Mouse (Mus musculus) stomach, embryonic 14.5 days (tissue): ENCODE measurements around the gene Fbf1. TPM values are rescaled to one million over a fixed set of nuclear protein-coding genes. Genes with fewer than 3 reads are reported as not detected.

Experiments
- ATAC-seq: fragments of 200-750 bp; cut with Nextera tagmentation; 2 replicates; pipeline ENCODE4 v1.8.0; 2017; ENCODE audit warnings: low read depth, moderate TSS enrichment; ENCODE audit not compliant: insufficient number of reproducible peaks, insufficient read depth, low FRiP score
- H3K27ac ChIP-seq: fragments of 300-500 bp; sonication (generic); 2 replicates; pipeline ENCODE4 v1.5.1; 2014; ENCODE audit warnings: mild to moderate bottlenecking, low read length, moderate library complexity, mixed read lengths
- H3K27me3 ChIP-seq: fragments of 300-500 bp; sonication (generic); 2 replicates; pipeline ENCODE4 v1.6.1; 2014; ENCODE audit warnings: low read length, control low read depth, mixed read lengths; ENCODE audit not compliant: control insufficient read depth, insufficient read depth
- H3K36me3 ChIP-seq: fragments of 300-500 bp; sonication (generic); 2 replicates; pipeline ENCODE4 v1.6.1; 2014; ENCODE audit warnings: mild to moderate bottlenecking, control low read depth, low read length, moderate library complexity, mixed read lengths; ENCODE audit not compliant: control insufficient read depth, insufficient read depth
- H3K4me1 ChIP-seq: fragments of 300-500 bp; sonication (generic); 2 replicates; pipeline ENCODE4 v1.6.1; 2014; ENCODE audit warnings: low read length, control low read depth, mixed read lengths; ENCODE audit not compliant: control insufficient read depth, insufficient read depth
- H3K4me2 ChIP-seq: fragments of 300-500 bp; sonication (generic); replicated peaks from 2 replicates; pipeline ENCODE4 v1.6.1; 2014; ENCODE audit warnings: low read depth, low read length, control low read depth
- H3K4me3 ChIP-seq: fragments of 300-500 bp; sonication (generic); 2 replicates; pipeline ENCODE4 v1.5.1; 2014; ENCODE audit warnings: low read depth, low read length, control low read depth
- H3K9ac ChIP-seq: fragments of 300-500 bp; sonication (generic); replicated peaks from 2 replicates; pipeline ENCODE4 v1.6.1; 2014; ENCODE audit warnings: low read depth, mild to moderate bottlenecking, control low read depth, low read length, moderate library complexity, mixed read lengths
- H3K9me3 ChIP-seq: fragments of 300-500 bp; sonication (generic); 2 replicates; pipeline ENCODE4 v1.6.1; 2016; ENCODE audit warnings: low read depth, low read length, control low read depth; ENCODE audit not compliant: control insufficient read depth
- WGBS: fragments of 180-500 bp; shearing (Covaris S2); extraction: QIAGEN DNeasy Blood & Tissue Kit; methylation state at CpG from one replicate; pipeline ENCODE4 v1.1.7; 2014; 5-methylcytosine and 5-hydroxymethylcytosine counted together
- polyA plus RNA-seq: library from polyadenylated mRNA; unstranded; fragments of >200 nt; fragmentation: Nextera tagmentation; extraction: Ambion mirVana; gene quantifications from 2 replicates; pipeline ENCODE4 v1.2.1, GENCODE M21; 2014

Fbf1 gene
- polyA plus RNA-seq, 1 experiment from 2014 or later = 29.3 TPM

DNA sequence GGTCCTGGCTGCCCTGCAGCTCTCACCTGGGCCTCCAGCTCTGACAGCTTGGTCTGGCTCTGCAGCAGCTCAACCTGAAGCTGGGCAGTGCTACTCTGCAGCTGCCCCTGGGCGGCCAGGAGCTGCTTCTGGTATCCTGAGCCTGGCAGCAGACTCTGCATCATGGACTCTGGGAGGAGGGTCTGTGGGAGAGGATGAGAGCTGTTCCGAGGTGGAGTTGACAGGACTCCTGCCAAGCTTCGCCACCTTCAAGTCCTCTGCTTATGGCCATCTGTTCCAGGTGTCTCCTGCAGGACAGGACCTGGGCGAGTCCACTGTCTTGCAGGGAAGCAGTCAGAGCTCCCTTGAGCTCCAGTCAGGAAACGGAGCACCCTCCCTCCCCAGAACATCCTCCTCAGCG lies 18.6 kb downstream of the Fbf1 start:
- Histone ChIP-seq H3K27ac (no peak overlapping the region), H3K9ac (no peak overlapping the region), H3K36me3 (peaks cover 69% of the 10 kb centered on the region), H3K9me3 (no peaks in the 10 kb centered on the region), H3K4me1 (no peaks in the 10 kb centered on the region), H3K4me3 (no peak overlapping the region), H3K27me3 (no peaks in the 10 kb centered on the region), H3K4me2 (no peak overlapping the region)
- WGBS = 76% methylated on average over 6 of the region's 6 CpGs
- no peak for ATAC-seq

DNA sequence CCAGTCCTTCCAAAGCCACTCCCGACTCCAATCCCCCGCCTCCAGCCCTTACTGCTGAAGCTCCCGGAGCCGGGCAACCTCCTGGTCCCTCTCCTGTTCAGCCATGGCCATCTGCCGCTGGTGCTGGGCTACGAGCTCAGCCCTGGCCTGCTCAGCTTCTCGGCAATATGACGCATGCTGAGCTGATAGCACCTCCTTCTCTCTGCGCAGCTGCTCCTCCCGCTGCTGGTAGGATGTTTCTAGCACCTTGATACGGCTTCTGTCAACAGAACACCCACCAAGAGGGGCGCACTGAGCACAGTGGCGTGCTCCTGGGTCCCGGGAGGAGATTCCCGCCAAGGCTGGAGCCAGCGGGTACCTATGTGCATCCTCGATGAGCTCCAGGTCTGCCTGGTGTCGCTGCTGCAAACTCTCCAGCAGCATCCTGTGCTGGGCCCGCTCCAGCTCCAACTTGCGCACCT lies 19.2 kb downstream of the Fbf1 start:
- H3K4me1 ChIP-seq = no peaks in the 10 kb centered on the region
- no peak overlapping the region for H3K4me3 ChIP-seq
- H3K9ac ChIP-seq = no peak overlapping the region
- H3K9me3 ChIP-seq = no peaks in the 10 kb centered on the region
- H3K4me2 ChIP-seq = no peak overlapping the region
- ATAC-seq = no peak
- WGBS = 45% methylated on average over 20 of the region's 20 CpGs
- peaks cover 70% of the 10 kb centered on the region for H3K36me3 ChIP-seq
- no peaks in the 10 kb centered on the region for H3K27me3 ChIP-seq
- no peak overlapping the region for H3K27ac ChIP-seq

DNA sequence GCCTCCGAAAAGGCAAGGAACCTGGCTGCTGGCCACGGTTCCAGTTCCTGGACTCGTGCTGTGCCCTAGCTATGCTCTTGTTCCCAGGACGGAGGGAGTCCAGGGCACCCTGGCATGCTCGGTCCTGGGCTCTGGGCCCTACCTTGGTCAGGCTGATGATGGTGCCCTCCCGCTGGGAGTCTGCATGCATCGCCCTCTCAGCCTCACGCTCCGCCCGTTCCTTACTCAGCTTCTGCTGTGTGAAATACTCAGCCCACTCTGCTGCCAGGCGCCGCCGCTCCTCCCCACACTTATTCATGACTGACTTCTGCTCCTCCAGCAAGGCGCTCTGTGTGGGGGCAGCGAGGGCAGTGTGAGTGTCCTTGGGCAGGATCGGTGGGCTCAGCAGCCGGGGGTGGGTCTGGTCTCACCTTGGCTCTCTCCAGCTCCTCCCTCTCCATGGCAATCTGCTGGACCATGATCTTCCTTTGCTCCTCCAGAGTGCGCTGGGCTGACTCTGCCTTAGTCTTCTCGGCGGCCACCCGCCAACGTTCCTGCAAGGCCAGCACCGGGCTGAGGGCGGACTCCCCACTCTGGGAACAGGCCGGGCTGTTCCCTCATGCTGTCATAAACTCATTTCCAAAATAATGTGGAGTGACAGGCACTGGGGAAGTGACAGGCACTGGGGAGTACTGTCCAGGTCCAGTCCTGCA lies 21.5 kb downstream of the Fbf1 start:
- 75% methylated on average over 25 of the region's 25 CpGs for WGBS
- H3K27ac ChIP-seq = no peak overlapping the region; the same call in 1 of the 2 replicates
- ATAC-seq = no peak
- H3K4me1 ChIP-seq = no peaks in the 10 kb centered on the region
- no peaks in the 10 kb centered on the region for H3K9me3 ChIP-seq
- no peak overlapping the region for H3K4me3 ChIP-seq
- H3K4me2 ChIP-seq = no peak overlapping the region
- H3K36me3 ChIP-seq = peaks cover 69% of the 10 kb centered on the region
- no peak overlapping the region for H3K9ac ChIP-seq
- H3K27me3 ChIP-seq = no peaks in the 10 kb centered on the region

DNA sequence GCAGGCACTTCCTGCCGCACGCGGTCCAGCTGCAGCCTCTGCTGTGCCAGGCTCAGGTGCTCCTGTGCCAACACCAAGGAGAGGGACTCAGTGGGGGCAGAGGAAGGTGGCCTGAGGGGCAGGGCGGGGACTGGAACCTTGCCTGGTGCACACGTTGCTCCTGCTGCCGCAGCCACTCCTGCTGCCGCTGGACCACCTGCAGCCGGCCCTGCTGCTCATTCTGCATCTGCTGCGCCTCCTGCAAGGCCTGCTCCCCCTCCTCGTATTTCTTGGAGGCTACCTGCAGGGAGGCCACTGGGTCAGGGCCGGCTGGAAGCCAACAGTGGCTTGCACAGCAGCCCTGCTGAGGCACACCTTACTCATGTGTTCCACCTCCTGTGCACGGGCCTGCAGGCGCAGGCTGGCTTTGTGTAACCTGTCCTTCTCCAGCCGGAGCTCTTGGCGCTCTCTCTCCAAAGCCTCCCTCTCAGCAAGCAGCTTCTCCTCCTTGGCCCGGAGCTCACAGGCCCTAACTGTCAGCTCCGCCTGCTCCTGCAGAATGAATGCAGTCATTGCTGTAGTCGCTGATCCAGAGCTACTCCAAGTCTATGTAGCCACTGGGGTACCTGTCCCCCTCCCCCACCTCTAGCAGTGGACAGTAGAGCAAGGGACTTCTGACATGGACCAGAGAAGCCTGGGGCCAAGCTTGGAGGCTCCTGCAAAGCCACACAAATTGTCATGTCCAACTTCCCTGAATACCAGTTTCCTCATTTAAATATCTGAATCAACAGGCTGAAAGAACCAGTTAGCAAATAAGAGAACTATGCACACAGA lies 22.3 kb downstream of the Fbf1 start:
- Histone ChIP-seq H3K9ac (no peak overlapping the region), H3K4me2 (no peak overlapping the region), H3K4me1 (no peaks in the 10 kb centered on the region), H3K27me3 (no peaks in the 10 kb centered on the region), H3K27ac (peak overlapping the region; percentile 27; the same call in 1 of the 2 replicates), H3K4me3 (no peak overlapping the region), H3K36me3 (peaks cover 62% of the 10 kb centered on the region), H3K9me3 (no peaks in the 10 kb centered on the region)
- 71% methylated on average over 18 of the region's 18 CpGs for WGBS
- ATAC-seq = no peak

DNA sequence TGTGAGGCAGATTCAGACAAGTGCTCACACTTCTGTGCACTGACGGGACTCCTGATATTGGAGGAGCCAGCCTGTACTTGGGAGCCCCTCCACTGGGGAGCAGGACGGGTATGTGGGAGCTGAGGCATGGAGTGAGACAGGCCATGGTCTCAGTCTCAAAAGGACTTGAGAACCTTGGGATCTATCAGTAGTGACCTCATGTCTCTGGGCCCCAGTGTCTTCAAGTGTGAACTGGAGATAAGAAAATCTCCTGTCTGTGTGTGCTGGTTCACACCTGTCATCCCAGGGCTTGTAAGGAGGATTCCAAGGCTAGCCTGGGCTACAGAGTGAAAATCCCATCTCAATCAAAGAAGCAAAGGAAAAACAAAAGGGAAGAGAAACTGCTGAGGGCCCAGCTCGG lies 24.5 kb downstream of the Fbf1 start:
- 85% methylated on average over 3 of the region's 3 CpGs for WGBS
- no peaks in the 10 kb centered on the region for H3K9me3 ChIP-seq
- no peak overlapping the region for H3K27ac ChIP-seq
- H3K9ac ChIP-seq = no peak overlapping the region
- no peak for ATAC-seq
- H3K27me3 ChIP-seq = no peaks in the 10 kb centered on the region
- no peak overlapping the region for H3K4me2 ChIP-seq
- H3K36me3 ChIP-seq = peaks cover 49% of the 10 kb centered on the region
- no peak overlapping the region for H3K4me3 ChIP-seq
- no peaks in the 10 kb centered on the region for H3K4me1 ChIP-seq

DNA sequence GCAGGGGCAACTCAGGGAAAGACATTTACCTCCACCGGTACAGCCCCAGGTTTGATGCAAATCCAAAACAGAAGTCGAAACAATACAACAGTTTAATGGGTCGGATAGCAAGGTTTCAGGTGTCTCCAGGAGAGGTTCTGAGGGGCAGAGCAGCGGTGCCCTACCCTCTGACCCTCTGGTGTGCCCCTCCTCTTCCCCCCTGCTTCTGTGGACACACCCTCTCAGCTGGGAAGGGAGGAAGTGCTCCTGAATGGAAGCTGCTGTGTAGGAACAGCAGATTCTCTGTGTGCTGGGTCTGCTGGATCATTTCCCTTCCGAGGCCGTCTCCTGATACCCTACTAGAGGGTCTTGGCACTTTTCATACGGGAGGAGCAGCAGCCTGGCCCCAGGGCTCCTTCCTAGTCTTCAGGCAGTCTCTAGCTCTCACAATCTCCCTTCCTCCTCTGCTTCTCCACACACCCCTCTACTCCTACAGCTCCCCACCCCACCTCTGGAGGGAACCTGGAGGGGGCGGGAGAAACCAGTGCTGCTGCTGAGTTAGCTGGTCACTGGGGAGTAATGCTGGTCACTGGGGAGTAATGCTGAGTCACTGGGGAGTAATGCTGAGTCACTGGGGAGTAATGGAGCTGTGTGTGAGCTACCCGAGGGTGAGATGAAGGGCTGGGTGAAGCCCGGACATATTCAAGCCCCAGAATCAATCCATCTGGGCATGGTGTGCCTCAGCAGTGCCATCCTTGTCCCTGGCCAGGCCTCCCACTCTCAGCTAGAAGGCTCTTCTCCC lies 25.6 kb downstream of the Fbf1 start:
- no peak for ATAC-seq
- H3K9ac ChIP-seq = no peak overlapping the region
- H3K27ac ChIP-seq = no peak overlapping the region
- no peak overlapping the region for H3K4me2 ChIP-seq
- H3K4me3 ChIP-seq = no peak overlapping the region
- 65% methylated on average over 10 of the region's 10 CpGs for WGBS
- H3K4me1 ChIP-seq = peaks cover 3% of the 10 kb centered on the region; the same call in 1 of the 2 replicates
- no peaks in the 10 kb centered on the region for H3K27me3 ChIP-seq
- no peaks in the 10 kb centered on the region for H3K9me3 ChIP-seq
- H3K36me3 ChIP-seq = peaks cover 39% of the 10 kb centered on the region

DNA sequence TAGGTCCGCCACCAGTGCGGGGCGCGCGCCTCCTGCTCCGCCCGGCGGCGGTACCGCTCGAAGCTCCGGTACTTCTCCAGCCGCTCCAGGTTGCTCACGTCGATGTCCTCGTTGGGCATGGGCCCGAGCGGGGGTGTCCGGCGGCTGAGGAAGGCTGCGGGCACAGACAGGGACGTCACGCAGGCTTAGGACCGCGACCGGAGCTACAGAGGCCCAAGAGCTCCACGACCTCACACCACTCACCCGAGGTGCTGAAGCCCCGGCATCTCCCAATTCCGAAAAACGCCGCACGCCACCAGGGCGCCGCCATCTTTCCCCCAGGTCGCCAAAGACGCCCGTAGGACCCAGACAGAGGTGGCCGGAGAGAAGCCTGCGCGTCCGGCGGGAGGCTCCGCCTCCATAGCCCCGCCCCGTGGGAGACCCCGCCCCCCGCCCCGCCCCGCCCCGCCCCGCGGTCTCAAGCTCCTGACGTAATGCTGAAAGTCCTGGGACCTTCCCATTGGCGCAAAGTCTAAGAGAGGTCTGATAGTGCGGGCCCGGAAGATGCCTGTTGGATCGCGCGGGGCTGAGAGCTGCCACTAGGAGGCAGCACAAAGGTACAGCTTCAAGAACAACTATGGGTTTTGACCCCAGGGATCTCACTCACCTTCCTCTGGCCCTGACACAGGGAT lies 29.4 kb downstream of the Fbf1 start, which contains the start of gene Mrpl38:
Mrpl38 (minus strand) TSS at position 401 of the 671 bp plus-strand sequence.
- H3K4me1 ChIP-seq = peaks cover 3% of the 10 kb centered on the region; the same call in 1 of the 2 replicates
- H3K27me3 ChIP-seq = no peaks in the 10 kb centered on the region
- H3K9ac ChIP-seq = peak within 1 kb of the TSS; percentile 81
- peak; percentile 96 for ATAC-seq
- H3K9me3 ChIP-seq = no peaks in the 10 kb centered on the region
- peaks cover 29% of the 10 kb centered on the region; the same call in 1 of the 2 replicates for H3K36me3 ChIP-seq
- WGBS = under 1% methylated on average over 51 of the region's 60 CpGs
- peak within 1 kb of the TSS; percentile 56; the same call in 1 of the 2 replicates for H3K27ac ChIP-seq
- H3K4me2 ChIP-seq = peak within 1 kb of the TSS; percentile 48
- H3K4me3 ChIP-seq = peak within 1 kb of the TSS; percentile 81
